Mouse (Mus musculus) bone marrow, adult 2 months (tissue): Measurements from ENCODE around the gene Nek7.

ENCODE experiments used
- CTCF ChIP-seq: fragments of 200-500 bp; IDR thresholded peaks from 2 replicates; pipeline ENCODE4 v1.5.1; 2011; ENCODE audit warnings: low read length, control low read depth; ENCODE audit not compliant: control insufficient read depth, insufficient read depth
- POLR2A ChIP-seq: fragments of 200-500 bp; IDR thresholded peaks from 2 replicates; pipeline ENCODE4 v1.6.1; 2011; ENCODE audit warnings: low read depth, mild to moderate bottlenecking, control low read depth, low read length, borderline replicate concordance; ENCODE audit not compliant: control insufficient read depth

DNA sequence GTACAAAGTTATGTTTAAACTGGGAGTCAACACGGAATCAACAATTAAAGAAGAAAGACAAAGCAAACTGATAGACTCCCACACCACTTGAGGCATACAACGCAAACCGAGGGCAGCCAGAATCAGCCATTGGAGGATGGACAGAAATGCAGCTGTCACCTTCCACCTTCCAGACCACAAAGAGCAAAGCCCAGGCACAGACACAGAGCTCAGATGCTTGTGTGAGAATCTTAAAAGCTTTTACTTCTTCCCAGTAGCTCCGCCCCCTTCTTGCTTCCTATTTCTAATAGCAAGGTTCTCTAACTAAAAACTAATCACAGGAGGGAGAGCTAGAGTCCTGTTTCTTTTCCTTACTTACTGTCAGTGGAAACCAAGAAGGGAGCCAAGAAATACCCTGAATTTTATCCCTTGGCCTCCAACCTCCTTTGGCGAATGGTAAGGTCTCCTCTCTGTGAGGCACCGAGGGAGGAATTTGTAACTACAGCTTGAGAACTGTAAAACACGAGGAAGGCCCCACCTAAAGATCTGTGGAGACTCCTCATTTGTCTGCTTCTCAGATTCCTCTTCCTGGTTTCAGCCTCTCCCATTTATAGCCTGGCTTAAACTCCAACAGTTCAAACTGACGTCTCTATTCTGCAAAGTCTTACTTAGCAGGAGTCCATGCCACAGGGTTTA lies 78.3 kb downstream of the Nek7 start:
- TF ChIP-seq CTCF, result no peak
- no peak for TF ChIP-seq POLR2A
